Mouse (Mus musculus) MEL (cell line): Measurements from ENCODE around the gene Flvcr1. TPM values are rescaled to one million over a fixed set of nuclear protein-coding genes. Genes with fewer than 3 reads are reported as not detected.

Experiments used
- DNase-seq: peaks from one replicate; pipeline ENCODE4 v3.0.0; 2011; ENCODE audit warnings: low read depth, low spot score
- H3K27ac ChIP-seq: 2 replicates; pipeline ENCODE4 v1.5.1; 2012; ENCODE audit warnings: low read depth, mild to moderate bottlenecking, control low read depth, low read length, moderate library complexity; ENCODE audit not compliant: control insufficient read depth
- H3K27me3 ChIP-seq, 2 experiments: fragments of 150-350 bp in 1 of 2; sonication (generic) in 1 of 2; 2 replicates each; pipeline ENCODE4 v1.6.1; 2012; ENCODE audit warnings: low read length in 2 of 2, mild to moderate bottlenecking in 2 of 2, improper control_type of control experiment in 1 of 2, moderate library complexity in 1 of 2; ENCODE audit not compliant: insufficient read depth in 2 of 2, control insufficient read depth in 1 of 2
- H3K36me3 ChIP-seq, 2 experiments: 2 replicates each; pipeline ENCODE4 v1.6.1; 2012 to 2014; ENCODE audit warnings: low read length in 2 of 2, improper control_type of control experiment in 1 of 2, inconsistent platforms in 1 of 2, mild to moderate bottlenecking in 1 of 2; ENCODE audit not compliant: insufficient read depth in 2 of 2, control insufficient read depth in 1 of 2
- H3K4me1 ChIP-seq, 2 experiments: fragments of 150-350 bp in 1 of 2; sonication (generic) in 1 of 2; 2 replicates each; pipeline ENCODE4 v1.6.1; 2012; ENCODE audit warnings: low read length in 2 of 2, improper control_type of control experiment in 1 of 2, mild to moderate bottlenecking in 1 of 2; ENCODE audit not compliant: insufficient read depth in 2 of 2, control insufficient read depth in 1 of 2
- H3K4me3 ChIP-seq, 2 experiments: fragments of 150-350 bp in 1 of 2; sonication (generic) in 1 of 2; 2 replicates each; pipeline ENCODE4 v1.5.1; 2012; ENCODE audit warnings: low read depth in 2 of 2, low read length in 2 of 2, mild to moderate bottlenecking in 2 of 2, moderate library complexity in 2 of 2, control low read depth in 1 of 2, improper control_type of control experiment in 1 of 2; ENCODE audit not compliant: control insufficient read depth in 1 of 2, insufficient read depth in 1 of 2
- H3K79me2 ChIP-seq: 2 replicates; pipeline ENCODE4 v1.6.1; 2012; ENCODE audit warnings: mild to moderate bottlenecking, low read length, moderate library complexity; ENCODE audit not compliant: control insufficient read depth, poor library complexity, insufficient read depth
- H3K9ac ChIP-seq: 2 replicates; pipeline ENCODE4 v1.6.1; 2012; ENCODE audit warnings: low read depth, mild to moderate bottlenecking, control low read depth, low read length, moderate library complexity; ENCODE audit not compliant: control insufficient read depth, poor library complexity, severe bottlenecking
- H3K9me3 ChIP-seq: fragments of 150-350 bp; sonication (generic); replicated peaks from 2 replicates; pipeline ENCODE4 v1.6.1; 2012; ENCODE audit warnings: mild to moderate bottlenecking, low read length, improper control_type of control experiment, moderate library complexity; ENCODE audit not compliant: insufficient read depth
- BHLHE40 ChIP-seq: IDR thresholded peaks from 2 replicates; pipeline ENCODE4 v1.6.1; 2012; ENCODE audit warnings: low read depth, mild to moderate bottlenecking, inconsistent platforms, low read length, improper control_type of control experiment, borderline replicate concordance
- CHD1 ChIP-seq: IDR thresholded peaks from 2 replicates; pipeline ENCODE4 v1.6.1; 2012; ENCODE audit warnings: low read depth, mild to moderate bottlenecking, inconsistent platforms, low read length, improper control_type of control experiment
- CHD2 ChIP-seq: IDR thresholded peaks from 2 replicates; pipeline ENCODE4 v1.6.1; 2011; ENCODE audit warnings: low read length, improper control_type of control experiment
- CTCF ChIP-seq, 3 experiments: IDR thresholded peaks in 2 of 3; conservative IDR thresholded peaks in 1 of 3; 2 replicates each; pipeline ENCODE4 v1.5.1; 2011 to 2012; ENCODE audit warnings: low read length in 3 of 3, low read depth in 2 of 3, mild to moderate bottlenecking in 2 of 3, improper control_type of control experiment in 1 of 3, inconsistent platforms in 1 of 3, mixed read lengths in 1 of 3, moderate library complexity in 1 of 3; ENCODE audit not compliant: control insufficient read depth in 1 of 3, insufficient read depth in 1 of 3, poor library complexity in 1 of 3, severe bottlenecking in 1 of 3
- E2F4 ChIP-seq: IDR thresholded peaks from 2 replicates; pipeline ENCODE4 v1.6.1; 2011; ENCODE audit warnings: low read depth, low read length, improper control_type of control experiment, borderline replicate concordance
- ELF1 ChIP-seq: IDR thresholded peaks from 2 replicates; pipeline ENCODE4 v1.6.1; 2014; ENCODE audit warnings: low read depth, mild to moderate bottlenecking, inconsistent platforms, low read length, improper control_type of control experiment, moderate library complexity
- GABPA ChIP-seq: IDR thresholded peaks from 2 replicates; pipeline ENCODE4 v1.6.1; 2012; ENCODE audit warnings: low read depth, mild to moderate bottlenecking, inconsistent platforms, low read length, improper control_type of control experiment, moderate library complexity
- JUND ChIP-seq: IDR thresholded peaks from 2 replicates; pipeline ENCODE4 v1.6.1; 2011; ENCODE audit warnings: low read depth, mild to moderate bottlenecking, improper control_type of control experiment, low read length
- KAT2A ChIP-seq: conservative IDR thresholded peaks from 2 replicates; pipeline ENCODE4 v1.6.1; 2012; ENCODE audit warnings: low read depth, low read length, improper control_type of control experiment, inconsistent platforms
- MXI1 ChIP-seq: IDR thresholded peaks from 2 replicates; pipeline ENCODE4 v1.6.1; 2011; ENCODE audit warnings: mild to moderate bottlenecking, low read depth, low read length, improper control_type of control experiment
- MYB ChIP-seq: IDR thresholded peaks from 2 replicates; pipeline ENCODE4 v1.6.1; 2011; ENCODE audit warnings: mild to moderate bottlenecking, low read depth, low read length, improper control_type of control experiment
- NELFE ChIP-seq: IDR thresholded peaks from 2 replicates; pipeline ENCODE4 v1.6.1; 2011; ENCODE audit warnings: low read depth, low read length, improper control_type of control experiment
- NRF1 ChIP-seq: IDR thresholded peaks from 2 replicates; pipeline ENCODE4 v1.6.1; 2014; ENCODE audit warnings: low read depth, mild to moderate bottlenecking, inconsistent platforms, low read length, improper control_type of control experiment, moderate library complexity; ENCODE audit not compliant: poor library complexity, insufficient read depth, severe bottlenecking
- POLR2A ChIP-seq, 2 experiments: IDR thresholded peaks; 2 replicates each; pipeline ENCODE4 v1.6.1; 2011 to 2012; ENCODE audit warnings: low read length in 2 of 2, mild to moderate bottlenecking in 2 of 2, control low read depth in 1 of 2, improper control_type of control experiment in 1 of 2, low read depth in 1 of 2, moderate library complexity in 1 of 2; ENCODE audit not compliant: control insufficient read depth in 1 of 2, insufficient read depth in 1 of 2, poor library complexity in 1 of 2
- SMC3 ChIP-seq: IDR thresholded peaks from 2 replicates; pipeline ENCODE4 v1.6.1; 2011; ENCODE audit warnings: low read depth, low read length, improper control_type of control experiment
- TCF12 ChIP-seq: IDR thresholded peaks from 2 replicates; pipeline ENCODE4 v1.6.1; 2014; ENCODE audit warnings: low read depth, mild to moderate bottlenecking, inconsistent platforms, low read length, improper control_type of control experiment, moderate library complexity
- UBTF ChIP-seq: IDR thresholded peaks from 2 replicates; pipeline ENCODE4 v1.6.1; 2012; ENCODE audit warnings: low read depth, mild to moderate bottlenecking, inconsistent platforms, low read length, improper control_type of control experiment, moderate library complexity, borderline replicate concordance; ENCODE audit not compliant: insufficient read depth
- polyA plus RNA-seq, 2 experiments: library from polyadenylated mRNA; stranded (reverse) in 1 of 2; unstranded in 1 of 2; fragments of >175 nt in 1 of 2; fragments of >200 nt in 1 of 2; gene quantifications; 2 replicates each; pipeline versions ENCODE4 v1.2.1 to v1.2.4; 2012; ENCODE audit warnings: low replicate concordance in 2 of 2, low read depth in 1 of 2; ENCODE audit not compliant: insufficient read length in 2 of 2, insufficient read depth in 1 of 2, missing spikeins in 1 of 2
- total RNA-seq: library from RNA; depleted of rRNA; stranded (reverse); fragments of 300-350 nt; gene quantifications from 2 replicates; pipeline ENCODE4 v1.2.3, GENCODE M21; 2012

Flvcr1 gene
- total and polyA plus RNA-seq, 3 experiments, result 19.1 to 36.9 TPM; not detected in 1

GRCm38 (mm10) chr1:190981412-190981811, 44.5 kb downstream of the Flvcr1 start:
- Histone ChIP-seq H3K79me2 (peaks cover 2% of the 10 kb centered on the region; the same call in 1 of the 2 replicates), H3K27me3 (no peaks in the 10 kb centered on the region)

GRCm38 (mm10) chr1:190980470-190980869, 45.5 kb downstream of the Flvcr1 start:
- Histone ChIP-seq H3K4me1 (no peaks in the 10 kb centered on the region; a peak in 2 of 4 replicates), H3K9ac (no peak overlapping the region), H3K79me2 (peaks cover 2% of the 10 kb centered on the region; the same call in 1 of the 2 replicates), H3K4me3 (no peak overlapping the region), H3K36me3 (no peaks in the 10 kb centered on the region), H3K27me3 (no peaks in the 10 kb centered on the region), H3K27ac (no peak overlapping the region), H3K9me3 (no peaks in the 10 kb centered on the region)
- DNase-seq, result no peak
- TF ChIP-seq MXI1, result no peak
- no peak for TF ChIP-seq CHD1
- no peak for TF ChIP-seq E2F4
- TF ChIP-seq SMC3, result no peak
- TF ChIP-seq POLR2A (IDR thresholded peaks at IDR 0.05; ENCODE audit: control insufficient read depth in 1 of 2, insufficient read depth in 1 of 2, low read depth in 1 of 2, low read length in 2 of 2, poor library complexity in 1 of 2), result no peak
- TF ChIP-seq NRF1, result no peak
- TF ChIP-seq JUND, result no peak
- TF ChIP-seq TCF12, result no peak
- no peak for TF ChIP-seq KAT2A
- no peak for TF ChIP-seq BHLHE40
- TF ChIP-seq CTCF (IDR thresholded peaks at IDR 0.05 in 2 of 3, conservative IDR thresholded peaks at IDR 0.05 in 1 of 3; ENCODE audit: control insufficient read depth in 1 of 3, insufficient read depth in 1 of 3, low read depth in 2 of 3, low read length in 3 of 3, poor library complexity in 1 of 3, severe bottlenecking in 1 of 3), result no peak
- TF ChIP-seq GABPA, result no peak
- TF ChIP-seq UBTF, result no peak
- TF ChIP-seq NELFE, result no peak
- no peak for TF ChIP-seq CHD2
- no peak for TF ChIP-seq MYB

More at GRCm38 (mm10) chr1:190981412-190981811, 44.5 kb downstream of the Flvcr1 start:
- H3K9ac ChIP-seq, result no peak overlapping the region
- H3K36me3 ChIP-seq, result no peaks in the 10 kb centered on the region
- no peak overlapping the region for H3K4me3 ChIP-seq
- no peaks in the 10 kb centered on the region; a peak in 2 of 4 replicates for H3K4me1 ChIP-seq
- H3K9me3 ChIP-seq, result no peaks in the 10 kb centered on the region
- H3K27ac ChIP-seq, result no peak overlapping the region
- TF ChIP-seq ELF1 (no peak), KAT2A (no peak)
- TF ChIP-seq, all 39 proteins: peak for 0
- DNase-seq, result no peak
